Mouse (Mus musculus): ENCODE measurements at regions not wholly inside any gene's neighbourhood (a gene's known extent, or its start where the extent isn't known, plus 50 kb on each side); places are given as distances from the start of the nearest gene placed in this dataset.

GRCm38 (mm10) chr14:46441696-46442095 is 51.2 kb upstream of the Bmp4 start:
- 86% methylated on average over 6 of the region's 6 CpGs for WGBS
- H3K27me3 ChIP-seq (ENCODE audit: control insufficient read depth, insufficient read depth, low read length), result no peaks in the 10 kb centered on the region
- no peak overlapping the region for H3K9ac ChIP-seq (ENCODE audit: low read depth, low read length)
- no peak overlapping the region for H3K4me2 ChIP-seq (replicated peaks; ENCODE audit: low read depth, low read length)
- ATAC-seq (ENCODE audit: low FRiP score) (no peak), DNase-seq (ENCODE audit: low spot score) (no peak)
- H3K27ac ChIP-seq (ENCODE audit: low read depth, low read length), result no peak overlapping the region
- H3K9me3 ChIP-seq (ENCODE audit: control insufficient read depth, low read length), result no peaks in the 10 kb centered on the region
- no peak overlapping the region for H3K4me3 ChIP-seq (ENCODE audit: low read depth, low read length)
- no peaks in the 10 kb centered on the region for H3K4me1 ChIP-seq (replicated peaks; ENCODE audit: control insufficient read depth, insufficient read depth, low read length)
- H3K36me3 ChIP-seq (ENCODE audit: control insufficient read depth, insufficient read depth, low read length), result no peaks in the 10 kb centered on the region
